12 mouse cellular contexts compared by ENCODE assay signal in the genomic region with DNA sequence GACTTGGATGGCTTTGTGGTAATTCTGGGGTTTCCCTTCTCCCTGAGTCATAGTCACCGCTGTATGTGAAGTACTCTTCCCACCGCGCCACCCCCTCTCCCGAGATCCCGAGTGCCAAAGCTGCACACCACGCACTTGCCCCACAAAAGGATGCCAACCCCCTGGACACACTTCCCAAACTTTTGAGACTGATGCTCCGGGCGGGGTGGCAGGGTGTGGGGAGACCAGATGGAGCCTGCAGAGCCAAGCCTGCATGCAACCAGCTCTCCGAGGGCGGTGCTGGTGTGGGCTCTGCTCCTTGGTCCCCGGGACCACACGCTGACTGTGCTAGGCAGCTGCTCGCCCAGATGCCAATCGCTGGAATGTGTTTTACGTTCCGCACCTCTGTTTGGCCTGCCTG.
DNase-seq lines count a peak whose midpoint lies in the region; ATAC-seq lines count a peak whose summit lies in the region.
"Had no signal": no experiment of that assay in that cellular context is flagged by ENCODE, and none has a peak within 500 bp of the region (broad histone marks: within the 10 kb centered on the region; RNA-seq: fewer than 3 reads in every experiment).

No protein-coding gene starts in this region.

- no peak overlapping the region for H3K9ac ChIP-seq in forebrain, embryonic 15.5 days (replicated peaks)
- H3K9ac ChIP-seq in hindbrain, embryonic 16.5 days (ENCODE audit: low read depth, low read length) = no peak overlapping the region
- H3K9ac ChIP-seq in neural tube, embryonic 14.5 days (replicated peaks; ENCODE audit: low read depth, low read length) = no peak overlapping the region
- H3K9ac ChIP-seq: liver, embryonic 13.5 days had no signal

- no peak overlapping the region for H3K27ac ChIP-seq in forebrain, embryonic 15.5 days (replicated peaks)
- H3K27ac ChIP-seq in hindbrain, embryonic 16.5 days (ENCODE audit: low read depth, low read length) = no peak overlapping the region
- no peak overlapping the region for H3K27ac ChIP-seq in neural tube, embryonic 14.5 days (ENCODE audit: low read depth, low read length)
- H3K27ac ChIP-seq: heart, embryonic 10.5 days; liver, embryonic 13.5 days had no signal

- WGBS in forebrain, embryonic 15.5 days = 41% methylated on average over 16 of the region's 16 CpGs
- WGBS in hindbrain, embryonic 16.5 days = 47% methylated on average over 16 of the region's 16 CpGs
- WGBS in neural tube, embryonic 14.5 days = 56% methylated on average over 16 of the region's 16 CpGs

- ATAC-seq in forebrain, embryonic 15.5 days (replicated peaks) = peak; percentile 55
- peak; percentile 69 for ATAC-seq in hindbrain, embryonic 16.5 days
- ATAC-seq in neural tube, embryonic 14.5 days (ENCODE audit: low read depth) = 0 out of 2 replicates have a peak, but pooled peaks have one; percentile 38
- ATAC-seq in CD4-positive, CD25-positive, alpha-beta regulatory T cell, adult 4 months = no peak

- 0 out of 2 replicates have a peak overlapping the region, but pooled peaks have one; percentile 4 for H3K4me3 ChIP-seq in forebrain, embryonic 15.5 days
- H3K4me3 ChIP-seq in hindbrain, embryonic 16.5 days (ENCODE audit: low read length) = peak overlapping the region; percentile 26
- H3K4me3 ChIP-seq in neural tube, embryonic 14.5 days (ENCODE audit: low read depth, low read length) = no peak overlapping the region
- H3K4me3 ChIP-seq: heart, embryonic 10.5 days; liver, embryonic 13.5 days had no signal

- H3K36me3 ChIP-seq in forebrain, embryonic 15.5 days = no peaks in the 10 kb centered on the region
- no peaks in the 10 kb centered on the region for H3K36me3 ChIP-seq in hindbrain, embryonic 16.5 days (ENCODE audit: control insufficient read depth, insufficient read depth, low read length)
- no peaks in the 10 kb centered on the region for H3K36me3 ChIP-seq in neural tube, embryonic 14.5 days (ENCODE audit: control insufficient read depth, insufficient read depth, low read length)
- H3K36me3 ChIP-seq: heart, embryonic 10.5 days; liver, embryonic 13.5 days had no signal

- H3K4me2 ChIP-seq in forebrain, embryonic 15.5 days (replicated peaks) = peak overlapping the region; percentile 30
- peak overlapping the region; percentile 56 for H3K4me2 ChIP-seq in hindbrain, embryonic 16.5 days (ENCODE audit: low read length)
- H3K4me2 ChIP-seq in neural tube, embryonic 14.5 days (ENCODE audit: low read depth, low read length) = no peak overlapping the region
- H3K4me2 ChIP-seq: liver, embryonic 13.5 days had no signal

- H3K27me3 ChIP-seq in forebrain, embryonic 15.5 days = no peaks in the 10 kb centered on the region
- H3K27me3 ChIP-seq in hindbrain, embryonic 16.5 days (replicated peaks; ENCODE audit: control insufficient read depth, insufficient read depth, low read length) = no peaks in the 10 kb centered on the region
- H3K27me3 ChIP-seq in neural tube, embryonic 14.5 days (ENCODE audit: control insufficient read depth, insufficient read depth, low read length) = no peaks in the 10 kb centered on the region
- H3K27me3 ChIP-seq: liver, embryonic 13.5 days had no signal

- H3K9me3 ChIP-seq in forebrain, embryonic 15.5 days = no peaks in the 10 kb centered on the region
- H3K9me3 ChIP-seq in hindbrain, embryonic 16.5 days (ENCODE audit: control insufficient read depth, low read length) = no peaks in the 10 kb centered on the region; the same call in 1 of the 2 replicates
- no peaks in the 10 kb centered on the region for H3K9me3 ChIP-seq in neural tube, embryonic 14.5 days (ENCODE audit: control insufficient read depth, low read length)
- H3K9me3 ChIP-seq: heart, embryonic 10.5 days; liver, embryonic 13.5 days had no signal

- peak; percentile 1 to 4 for DNase-seq in right cerebral cortex, adult 2 months (ENCODE audit: low spot score in 2 of 2)
- DNase-seq in right cerebral cortex, postnatal 4 days = no peak
- DNase-seq in kidney, adult 9 months = no peak
- DNase-seq in heart, adult 18-20 months = no peak
- DNase-seq: cerebellum, adult 18-20 months; liver, embryonic 13.5 days; thymus, postnatal 36 days had no signal

- H3K4me1 ChIP-seq in forebrain, embryonic 15.5 days = no peaks in the 10 kb centered on the region
- no peaks in the 10 kb centered on the region for H3K4me1 ChIP-seq in hindbrain, embryonic 16.5 days (ENCODE audit: control insufficient read depth, insufficient read depth, low read depth, low read length)
- H3K4me1 ChIP-seq in neural tube, embryonic 14.5 days (ENCODE audit: control insufficient read depth, insufficient read depth, low read length) = no peaks in the 10 kb centered on the region
- H3K4me1 ChIP-seq: heart, embryonic 10.5 days; liver, embryonic 13.5 days had no signal

Comparison
In these comparisons a context has a peak if more than half of its experiments do, and no peak if none do; other contexts are left out.
1. DNase-seq: peak in right cerebral cortex, adult 2 months (2 of 2); none in right cerebral cortex, postnatal 4 days (single experiment), kidney, adult 9 months (single experiment) and heart, adult 18-20 months (0 of 2).